Mouse (Mus musculus) lung, adult 2 months (tissue): ENCODE results near the gene Ccdc65. TPM values are rescaled to one million over a fixed set of nuclear protein-coding genes. Genes with fewer than 3 reads are reported as not detected.

ENCODE experiments used
- DNase-seq: peaks from one replicate; pipeline ENCODE4 v3.0.0; 2022
- H3K4me1 ChIP-seq: fragments of 200-500 bp; 2 replicates; pipeline ENCODE4 v1.6.1; 2011; ENCODE audit warnings: low read length; ENCODE audit not compliant: control insufficient read depth, insufficient read depth
- H3K4me3 ChIP-seq: fragments of 200-500 bp; replicated peaks from 2 replicates; pipeline ENCODE3; 2011; ENCODE audit warnings: low read depth, mild to moderate bottlenecking, control low read depth, low read length; ENCODE audit errors: extremely low read depth
- CTCF ChIP-seq: fragments of 200-500 bp; IDR thresholded peaks from 2 replicates; pipeline ENCODE4 v1.5.1; 2011; ENCODE audit warnings: mild to moderate bottlenecking, low read length, control low read depth; ENCODE audit not compliant: insufficient read depth
- POLR2A ChIP-seq: fragments of 200-500 bp; IDR thresholded peaks from 2 replicates; pipeline ENCODE4 v1.6.1; 2011; ENCODE audit warnings: low read depth, mild to moderate bottlenecking, control low read depth, low read length, borderline replicate concordance; ENCODE audit errors: extremely low read depth
- WGBS: fragments of 180-500 bp; shearing (Covaris S2); methylation state at CpG from one replicate; pipeline ENCODE4 v1.1.7; 2018; 5-methylcytosine and 5-hydroxymethylcytosine counted together
- polyA plus RNA-seq: library from polyadenylated mRNA; depleted of rRNA; stranded (reverse); fragments of >200 nt; gene quantifications from 2 replicates; pipeline ENCODE4 v1.2.3, GENCODE M21; 2012

The Ccdc65 gene
- polyA plus RNA-seq, 1 experiment = 3.6 TPM

GRCm38 (mm10) chr15:98722854-98723253 lies 14.8 kb downstream of the Ccdc65 start:
- no peak for TF ChIP-seq CTCF
- 35% methylated on average over 14 of the region's 14 CpGs for WGBS
- no peak for DNase-seq

GRCm38 (mm10) chr15:98724441-98724840 lies 16.4 kb downstream of the Ccdc65 start:
- no peak for TF ChIP-seq CTCF
- no peak for TF ChIP-seq POLR2A
- no peak for DNase-seq
- Histone ChIP-seq H3K4me3 (no peak overlapping the region), H3K4me1 (peaks cover 3% of the 10 kb centered on the region; the same call in 1 of the 2 replicates)
- 44% methylated on average over 19 of the region's 19 CpGs for WGBS

More at GRCm38 (mm10) chr15:98722854-98723253, 14.8 kb downstream of the Ccdc65 start:
- Histone ChIP-seq H3K4me1 (no peaks in the 10 kb centered on the region; the same call in 1 of the 2 replicates), H3K4me3 (no peak overlapping the region)

DNA sequence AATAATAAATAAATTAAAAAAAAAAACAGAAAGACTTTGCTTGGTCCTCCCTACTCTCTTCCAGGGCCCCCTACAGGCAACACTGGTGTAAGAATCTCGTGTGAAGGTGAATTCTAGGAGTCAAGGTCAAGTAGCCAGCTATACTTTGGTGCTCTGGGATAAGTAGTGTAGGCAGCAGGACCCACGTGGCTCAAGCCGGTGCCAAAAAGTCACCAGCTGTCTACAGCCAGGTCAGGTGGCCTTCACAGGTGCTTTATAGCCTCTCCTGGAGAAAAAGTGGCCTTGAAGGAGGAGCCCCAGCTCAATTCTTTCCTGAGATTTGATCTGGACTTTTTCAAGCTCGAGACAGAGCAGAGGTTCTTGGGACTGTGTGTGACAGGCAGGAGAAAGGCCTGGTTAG lies 18.1 kb downstream of the Ccdc65 start:
- WGBS = 85% methylated on average over 4 of the region's 4 CpGs

DNA sequence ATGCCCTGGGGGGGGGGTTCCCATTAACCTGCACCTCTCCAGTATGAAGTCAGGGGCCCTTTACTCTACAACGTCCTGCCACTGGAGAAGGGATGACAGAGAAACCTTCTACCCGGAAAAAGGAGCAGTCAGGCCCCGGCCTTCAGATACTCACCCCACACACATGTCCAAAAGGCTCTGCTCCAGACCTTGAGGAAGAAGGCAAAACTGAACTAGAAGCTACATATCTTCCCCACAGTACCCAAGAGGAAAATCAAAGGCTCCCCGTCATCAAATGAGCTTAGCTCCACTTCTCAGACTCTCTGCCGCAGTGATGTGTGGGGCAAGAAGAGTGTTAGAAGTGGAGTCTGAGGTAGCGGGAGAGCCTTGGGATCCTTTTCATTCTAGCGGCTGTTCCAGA lies 18.7 kb downstream of the Ccdc65 start:
- Histone ChIP-seq H3K4me3 (no peak overlapping the region), H3K4me1 (peaks cover 3% of the 10 kb centered on the region; the same call in 1 of the 2 replicates)
- no peak for TF ChIP-seq CTCF
- TF ChIP-seq POLR2A = no peak
- no peak for DNase-seq
- WGBS = 63% methylated on average over 7 of the region's 7 CpGs

More for the DNA sequence above, 18.1 kb downstream of the Ccdc65 start:
- H3K4me1 ChIP-seq = peaks cover 3% of the 10 kb centered on the region; the same call in 1 of the 2 replicates
- no peak overlapping the region for H3K4me3 ChIP-seq
- TF ChIP-seq POLR2A (no peak), CTCF (no peak)
- DNase-seq = no peak

GRCm38 (mm10) chr15:98727443-98728321 lies 19.7 kb downstream of the Ccdc65 start, which contains the start of gene Fkbp11:
Gene Fkbp11 (minus strand): TSS chr15:98728198.
- WGBS = 1% methylated on average over 38 of the region's 39 CpGs

GRCm38 (mm10) chr15:98728366-98728765 lies 20.4 kb downstream of the Ccdc65 start:
- DNase-seq = no peak
- 16% methylated on average over 9 of the region's 9 CpGs for WGBS
- Histone ChIP-seq H3K4me3 (peak overlapping the region; percentile 4), H3K4me1 (peaks cover 3% of the 10 kb centered on the region; the same call in 1 of the 2 replicates)
- no peak for TF ChIP-seq CTCF
- no peak for TF ChIP-seq POLR2A

More at GRCm38 (mm10) chr15:98727443-98728321, 19.7 kb downstream of the Ccdc65 start, which contains the start of gene Fkbp11:
- Histone ChIP-seq H3K4me3 (peak within 1 kb of the TSS; percentile 77), H3K4me1 (peaks cover 3% of the 10 kb centered on the region; the same call in 1 of the 2 replicates)
- TF ChIP-seq POLR2A (peak; percentile 43; the same call in 1 of the 2 replicates), CTCF (no peak)
- peak; percentile 68 for DNase-seq

DNA sequence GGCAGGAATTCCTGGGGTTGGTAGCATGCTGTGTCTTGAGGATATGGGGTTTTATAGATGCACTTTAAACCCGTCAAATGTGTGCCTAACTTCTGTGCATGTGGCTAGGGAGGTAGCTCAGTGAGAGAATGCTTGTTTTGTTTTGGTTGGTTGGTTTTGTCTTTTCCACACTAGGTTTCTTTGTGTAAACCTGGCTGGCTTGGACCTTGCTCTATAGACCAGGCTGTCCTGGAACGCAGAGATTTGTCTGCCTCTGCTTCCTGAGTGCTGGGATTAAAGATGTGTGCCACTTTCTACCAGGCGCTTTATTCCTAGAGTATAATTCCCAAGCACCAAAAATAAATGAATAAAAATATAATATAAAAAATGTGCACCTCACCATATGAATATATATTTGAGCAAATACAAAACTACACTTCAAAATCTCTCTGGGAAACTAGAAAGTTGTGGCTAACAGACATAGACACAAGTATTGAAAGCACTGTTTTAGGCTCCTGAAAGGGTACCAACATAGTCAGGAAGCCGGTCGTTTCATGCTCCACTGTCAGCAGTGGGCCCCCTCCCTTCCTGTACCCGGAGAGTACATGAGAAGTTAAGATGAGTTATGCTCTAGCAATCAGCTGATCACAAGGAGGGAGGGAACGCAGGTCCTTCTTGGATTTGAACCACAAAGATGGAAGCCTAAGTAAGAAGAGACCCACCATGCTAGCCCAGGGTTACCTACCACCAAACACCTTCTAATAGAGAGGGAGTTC lies 22.0 kb downstream of the Ccdc65 start:
- Histone ChIP-seq H3K4me3 (no peak overlapping the region), H3K4me1 (peaks cover 3% of the 10 kb centered on the region; the same call in 1 of the 2 replicates)
- no peak for DNase-seq
- WGBS = 49% methylated on average over 7 of the region's 7 CpGs
- no peak for TF ChIP-seq POLR2A
- no peak for TF ChIP-seq CTCF

DNA sequence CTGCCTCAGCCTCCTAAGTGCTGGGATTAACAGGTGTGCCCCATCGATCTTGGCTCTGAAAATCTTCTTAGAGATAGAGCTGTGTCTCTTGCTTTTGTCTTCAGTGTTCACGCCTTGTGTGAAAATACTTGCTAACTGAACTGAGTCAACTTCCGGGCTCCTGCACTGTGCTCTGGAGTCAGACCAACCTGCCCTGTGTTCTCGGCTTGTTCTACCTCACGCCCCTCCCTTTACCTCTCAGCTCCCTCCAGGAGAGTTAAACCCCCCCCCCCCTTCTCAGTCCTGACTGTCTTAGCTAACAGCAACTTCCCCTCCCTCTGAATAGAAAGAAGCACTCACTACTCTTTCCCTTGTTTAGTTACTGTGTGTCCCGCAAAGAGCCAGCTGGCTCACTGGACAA lies 22.8 kb downstream of the Ccdc65 start:
- Histone ChIP-seq H3K4me3 (no peak overlapping the region), H3K4me1 (peaks cover 3% of the 10 kb centered on the region; the same call in 1 of the 2 replicates)
- TF ChIP-seq CTCF = no peak
- TF ChIP-seq POLR2A = no peak
- 50% methylated on average over 6 of the region's 6 CpGs for WGBS
- DNase-seq = no peak

- 70% methylated on average over 8 of the region's 8 CpGs for WGBS
- DNase-seq = no peak
- Histone ChIP-seq H3K4me1 (0 out of 2 replicates have a peak, but pooled peaks cover 3% of the 10 kb centered on the region), H3K4me3 (no peak overlapping the region)
- TF ChIP-seq POLR2A (no peak), CTCF (no peak)
These were observed 24.1 kb downstream of the Ccdc65 start for GRCm38 (mm10) chr15:98732006-98732531.
